ENCODE assay signal across 8 mouse cellular contexts in genomic region chr2:25373431-25373830, GRCm38 (mm10). TPM values are rescaled to one million over a fixed set of nuclear protein-coding genes. Genes with fewer than 3 reads are reported as not detected.
DNase-seq lines count a peak whose midpoint lies in the region; ATAC-seq and TF ChIP-seq lines count a peak whose summit lies in the region.

No protein-coding gene starts in this region.

- TF ChIP-seq CTCF in bone marrow, adult 2 months (IDR thresholded peaks at IDR 0.05; ENCODE audit: control insufficient read depth, insufficient read depth, low read length), result no peak

- intact Hi-C loops in heart, postnatal 36 days (cut with DNase I), result no loop called here

- no peak overlapping the region for H3K27ac ChIP-seq in heart, embryonic 16.5 days (ENCODE audit: low read length)
- no peak overlapping the region for H3K27ac ChIP-seq in bone marrow, adult 2 months (ENCODE audit: control insufficient read depth, insufficient read depth, low read depth, low read length, poor library complexity)
- H3K27ac ChIP-seq in hindbrain, embryonic 16.5 days (ENCODE audit: low read depth, low read length), result no peak overlapping the region
- H3K27ac ChIP-seq in midbrain, embryonic 15.5 days, result no peak overlapping the region

- peaks cover 2% of the 10 kb centered on the region for H3K27me3 ChIP-seq in heart, embryonic 16.5 days (ENCODE audit: control insufficient read depth, insufficient read depth, low read length)
- H3K27me3 ChIP-seq in hindbrain, embryonic 16.5 days (replicated peaks; ENCODE audit: control insufficient read depth, insufficient read depth, low read length), result peaks cover 5% of the 10 kb centered on the region; the same call in 1 of the 2 replicates
- peaks cover 4% of the 10 kb centered on the region; the same call in 1 of the 2 replicates for H3K27me3 ChIP-seq in midbrain, embryonic 15.5 days (replicated peaks)

- peak overlapping the region; percentile 64 for H3K9ac ChIP-seq in heart, embryonic 16.5 days (ENCODE audit: low read length)
- no peak overlapping the region for H3K9ac ChIP-seq in hindbrain, embryonic 16.5 days (ENCODE audit: low read depth, low read length)
- 0 out of 2 replicates have a peak overlapping the region, but pooled peaks have one; percentile 51 for H3K9ac ChIP-seq in midbrain, embryonic 15.5 days

- peak overlapping the region; percentile 66 for H3K4me3 ChIP-seq in heart, embryonic 16.5 days (ENCODE audit: low read length)
- H3K4me3 ChIP-seq in bone marrow, adult 2 months (replicated peaks; ENCODE audit: control insufficient read depth, low read depth, low read length), result peak overlapping the region; percentile 61
- peak overlapping the region; percentile 75 for H3K4me3 ChIP-seq in hindbrain, embryonic 16.5 days (ENCODE audit: low read length)
- H3K4me3 ChIP-seq in midbrain, embryonic 15.5 days, result peak overlapping the region; percentile 54

- 46% methylated on average over 2 of the region's 2 CpGs for WGBS in heart, embryonic 16.5 days
- WGBS in bone marrow, adult 2 months, result 46% methylated on average over 2 of the region's 2 CpGs
- WGBS in hindbrain, embryonic 16.5 days, result 21% methylated on average over 2 of the region's 2 CpGs
- 9% methylated on average over 2 of the region's 2 CpGs for WGBS in midbrain, embryonic 15.5 days

- H3K4me2 ChIP-seq in heart, embryonic 16.5 days (ENCODE audit: low read depth, low read length), result peak overlapping the region; percentile 89
- H3K4me2 ChIP-seq in hindbrain, embryonic 16.5 days (ENCODE audit: low read length), result peak overlapping the region; percentile 97
- peak overlapping the region; percentile 96 for H3K4me2 ChIP-seq in midbrain, embryonic 15.5 days

- peaks cover 16% of the 10 kb centered on the region for H3K4me1 ChIP-seq in heart, embryonic 16.5 days (ENCODE audit: control insufficient read depth, insufficient read depth, low read length)
- H3K4me1 ChIP-seq in bone marrow, adult 2 months (ENCODE audit: control insufficient read depth, insufficient read depth, low read length), result peaks cover 3% of the 10 kb centered on the region
- H3K4me1 ChIP-seq in hindbrain, embryonic 16.5 days (ENCODE audit: control insufficient read depth, insufficient read depth, low read depth, low read length), result peaks cover 12% of the 10 kb centered on the region
- peaks cover 21% of the 10 kb centered on the region for H3K4me1 ChIP-seq in midbrain, embryonic 15.5 days

- ATAC-seq in heart, embryonic 16.5 days (replicated peaks; ENCODE audit: extremely low read depth, insufficient read depth, low FRiP score), result no peak
- peak; percentile 9; the same call in 1 of the 2 replicates for ATAC-seq in hindbrain, embryonic 16.5 days
- ATAC-seq in midbrain, embryonic 15.5 days (replicated peaks), result no peak
- ATAC-seq in monocyte, adult 5-6 weeks (replicated peaks; ENCODE audit: insufficient number of reproducible peaks, low FRiP score, low TSS enrichment, poor library complexity, severe bottlenecking), result no peak

- no peak for DNase-seq in heart, postnatal 36 days
- DNase-seq in adrenal gland, postnatal 36 days, result no peak
- DNase-seq in adrenal gland, postnatal 4 days (ENCODE audit: low spot score in 2 of 2), result no peak

- H3K36me3 ChIP-seq in heart, embryonic 16.5 days (ENCODE audit: control insufficient read depth, insufficient read depth), result peaks cover 2% of the 10 kb centered on the region; the same call in 1 of the 2 replicates
- no peaks in the 10 kb centered on the region for H3K36me3 ChIP-seq in hindbrain, embryonic 16.5 days (ENCODE audit: control insufficient read depth, insufficient read depth, low read length)
- no peaks in the 10 kb centered on the region for H3K36me3 ChIP-seq in midbrain, embryonic 15.5 days (replicated peaks)

- TF ChIP-seq POLR2A in bone marrow, adult 2 months (IDR thresholded peaks at IDR 0.05; ENCODE audit: borderline replicate concordance, control insufficient read depth, low read depth, low read length), result no peak

- H3K9me3 ChIP-seq in heart, embryonic 16.5 days (replicated peaks; ENCODE audit: control insufficient read depth, low read length), result no peaks in the 10 kb centered on the region
- no peaks in the 10 kb centered on the region for H3K9me3 ChIP-seq in hindbrain, embryonic 16.5 days (ENCODE audit: control insufficient read depth, low read length)
- H3K9me3 ChIP-seq in midbrain, embryonic 15.5 days, result no peaks in the 10 kb centered on the region

RNA-seq across cellular contexts. Expression of gene Sapcd2, which starts 1.3 kb away (rescaled TPM):
- 21.1 and 22.5 TPM in 2 replicates for polyA plus RNA-seq in heart, embryonic 16.5 days (2015; fragmentation: Nextera tagmentation; extraction: Ambion mirVana)
- under 1 TPM; 0.46 to 0.56 TPM for total RNA-seq in heart, postnatal 36 days (2021)
- 13.7 and 27.3 TPM in 2 replicates for polyA plus RNA-seq in bone marrow, adult 2 months (2011; ENCODE audit: insufficient read depth, insufficient read length, low replicate concordance, missing spikeins)
- polyA plus RNA-seq in hindbrain, embryonic 16.5 days (2015; fragmentation: Nextera tagmentation; extraction: Ambion mirVana), result 15.7 and 17.2 TPM in 2 replicates
- polyA plus RNA-seq in midbrain, embryonic 15.5 days (2015; fragmentation: Nextera tagmentation; extraction: Ambion mirVana), result 11.1 and 14.7 TPM in 2 replicates
- under 1 TPM; 0.43 to 0.95 TPM for total RNA-seq in adrenal gland, postnatal 36 days (2021)
- total RNA-seq in monocyte, adult 5-6 weeks (2017), result 4.3 TPM in 1 of 3 replicates, not detected in the others
- total RNA-seq in adrenal gland, postnatal 4 days (2021), result 1 to 10 TPM; 9.3 to 9.4 TPM

RNA-seq across cellular contexts. Expression of gene Uap1l1, which starts 7.9 kb away (rescaled TPM):
- polyA plus RNA-seq in heart, embryonic 16.5 days (2015; fragmentation: Nextera tagmentation; extraction: Ambion mirVana), result 18.8 and 19.3 TPM in 2 replicates
- 1 to 10 TPM; 6.7 to 8.6 TPM for total RNA-seq in heart, postnatal 36 days (2021)
- 20.1 and 62.6 TPM in 2 replicates for polyA plus RNA-seq in bone marrow, adult 2 months (2011; ENCODE audit: insufficient read depth, insufficient read length, low replicate concordance, missing spikeins)
- 8.8 and 10.9 TPM in 2 replicates for polyA plus RNA-seq in hindbrain, embryonic 16.5 days (2015; fragmentation: Nextera tagmentation; extraction: Ambion mirVana)
- 5.6 and 5.9 TPM in 2 replicates for polyA plus RNA-seq in midbrain, embryonic 15.5 days (2015; fragmentation: Nextera tagmentation; extraction: Ambion mirVana)
- total RNA-seq in adrenal gland, postnatal 36 days (2021), result 10 to 100 TPM; 20.0 to 23.1 TPM
- total RNA-seq in monocyte, adult 5-6 weeks (2017), result 6.6 to 19.5 TPM (median 12.9 TPM) in 3 replicates
- total RNA-seq in adrenal gland, postnatal 4 days (2021), result 10 to 100 TPM; 18.6 to 24.0 TPM

RNA-seq across cellular contexts. Expression of gene Dpp7, which starts 17.3 kb away (rescaled TPM):
- 10.3 and 10.6 TPM in 2 replicates for polyA plus RNA-seq in heart, embryonic 16.5 days (2015; fragmentation: Nextera tagmentation; extraction: Ambion mirVana)
- 1 to 10 TPM; 3.4 to 3.7 TPM for total RNA-seq in heart, postnatal 36 days (2021)
- polyA plus RNA-seq in bone marrow, adult 2 months (2011; ENCODE audit: insufficient read depth, insufficient read length, low replicate concordance, missing spikeins), result 22.8 and 29.5 TPM in 2 replicates
- polyA plus RNA-seq in hindbrain, embryonic 16.5 days (2015; fragmentation: Nextera tagmentation; extraction: Ambion mirVana), result 26.4 and 27.8 TPM in 2 replicates
- 23.8 and 25.8 TPM in 2 replicates for polyA plus RNA-seq in midbrain, embryonic 15.5 days (2015; fragmentation: Nextera tagmentation; extraction: Ambion mirVana)
- total RNA-seq in adrenal gland, postnatal 36 days (2021), result 10 to 100 TPM; 29.9 to 31.8 TPM
- 24.8 to 101 TPM (median 57.4 TPM) in 3 replicates for total RNA-seq in monocyte, adult 5-6 weeks (2017)
- total RNA-seq in adrenal gland, postnatal 4 days (2021), result 10 to 100 TPM; 32.1 to 33.9 TPM

RNA-seq across cellular contexts. Expression of gene Entpd2, which starts 22.2 kb away (rescaled TPM):
- 3.4 and 4.0 TPM in 2 replicates for polyA plus RNA-seq in heart, embryonic 16.5 days (2015; fragmentation: Nextera tagmentation; extraction: Ambion mirVana)
- total RNA-seq in heart, postnatal 36 days (2021), result 10 to 100 TPM; 14.5 to 15.4 TPM
- polyA plus RNA-seq in bone marrow, adult 2 months (2011; ENCODE audit: insufficient read depth, insufficient read length, low replicate concordance, missing spikeins), result 0.54 TPM in 1 of 2 replicates, not detected in the other
- 6.7 and 7.4 TPM in 2 replicates for polyA plus RNA-seq in hindbrain, embryonic 16.5 days (2015; fragmentation: Nextera tagmentation; extraction: Ambion mirVana)
- 2.7 and 3.3 TPM in 2 replicates for polyA plus RNA-seq in midbrain, embryonic 15.5 days (2015; fragmentation: Nextera tagmentation; extraction: Ambion mirVana)
- 1 to 10 TPM; 5.0 to 7.8 TPM for total RNA-seq in adrenal gland, postnatal 36 days (2021)
- not detected in 3 replicates for total RNA-seq in monocyte, adult 5-6 weeks (2017)
- 10 to 100 TPM in 1 of 2 experiments, 1 to 10 TPM in 1; 10.0 to 11.8 TPM for total RNA-seq in adrenal gland, postnatal 4 days (2021)

RNA-seq across cellular contexts. Expression of gene Npdc1, which starts 25.7 kb away (rescaled TPM):
- 30.8 TPM in 2 replicates for polyA plus RNA-seq in heart, embryonic 16.5 days (2015; fragmentation: Nextera tagmentation; extraction: Ambion mirVana)
- total RNA-seq in heart, postnatal 36 days (2021), result 10 to 100 TPM; 27.3 to 27.8 TPM
- polyA plus RNA-seq in bone marrow, adult 2 months (2011; ENCODE audit: insufficient read depth, insufficient read length, low replicate concordance, missing spikeins), result 3.4 and 22.4 TPM in 2 replicates
- polyA plus RNA-seq in hindbrain, embryonic 16.5 days (2015; fragmentation: Nextera tagmentation; extraction: Ambion mirVana), result 481 and 505 TPM in 2 replicates
- polyA plus RNA-seq in midbrain, embryonic 15.5 days (2015; fragmentation: Nextera tagmentation; extraction: Ambion mirVana), result 498 and 520 TPM in 2 replicates
- 100 to 1,000 TPM; 117 to 140 TPM for total RNA-seq in adrenal gland, postnatal 36 days (2021)
- total RNA-seq in monocyte, adult 5-6 weeks (2017), result not detected in 3 replicates
- 100 to 1,000 TPM; 102 to 112 TPM for total RNA-seq in adrenal gland, postnatal 4 days (2021)
